In genomic region chr12:82498701-82499100, GRCm38 (mm10) we compare ENCODE assay signal across 18 mouse cellular contexts.
"Had no signal": no experiment of that assay in that cellular context is flagged by ENCODE, and none has a peak within 500 bp of the region (broad histone marks: within the 10 kb centered on the region; RNA-seq: fewer than 3 reads in every experiment).

No protein-coding gene starts in this region.

- H3K9ac ChIP-seq: limb, embryonic 12.5 days; liver, embryonic 12.5 days; liver, embryonic 15.5 days; lung, embryonic 15.5 days; stomach, embryonic 15.5 days had no signal

- H3K4me2 ChIP-seq: liver, embryonic 12.5 days; liver, embryonic 15.5 days had no signal

- H3K4me3 ChIP-seq: limb, embryonic 12.5 days; liver, embryonic 12.5 days; liver, embryonic 15.5 days; lung, embryonic 15.5 days; megakaryocyte, embryonic 14.5 days; stomach, embryonic 15.5 days had no signal

- H3K27me3 ChIP-seq: limb, embryonic 12.5 days; liver, embryonic 12.5 days; liver, embryonic 15.5 days; lung, embryonic 15.5 days; midbrain, embryonic 12.5 days; stomach, embryonic 15.5 days had no signal

- H3K36me3 ChIP-seq: limb, embryonic 12.5 days; liver, embryonic 12.5 days; liver, embryonic 15.5 days; lung, embryonic 15.5 days; midbrain, embryonic 12.5 days; stomach, embryonic 15.5 days had no signal

- H3K9me3 ChIP-seq: limb, embryonic 12.5 days; liver, embryonic 12.5 days; liver, embryonic 15.5 days; lung, embryonic 15.5 days; midbrain, embryonic 12.5 days; stomach, embryonic 15.5 days had no signal

- ATAC-seq: intestine, postnatal 0 days; liver, embryonic 12.5 days had no signal

- DNase-seq: kidney, adult 2 months; kidney, postnatal 25 days; layer of hippocampus, postnatal 36 days; liver; lung, adult 18-20 months; lung, postnatal 36 days; thymus, postnatal 25 days had no signal

- H3K4me1 ChIP-seq: limb, embryonic 12.5 days; liver, embryonic 12.5 days; liver, embryonic 15.5 days; lung, embryonic 15.5 days; megakaryocyte, embryonic 14.5 days; stomach, embryonic 15.5 days had no signal

- H3K27ac ChIP-seq: kidney, postnatal 0 days; layer of hippocampus, adult 2 months; left cerebral cortex, adult 2 months; limb, embryonic 12.5 days; liver, embryonic 12.5 days; liver, embryonic 15.5 days; lung, embryonic 15.5 days; midbrain, embryonic 12.5 days; stomach, embryonic 15.5 days had no signal
